Mouse (Mus musculus): ENCODE data around the gene Ppp3ca.

GRCm38 (mm10) chr3:136780321-136780720 lies 110.4 kb downstream of the Ppp3ca start:
- TF ChIP-seq POLR2A (IDR thresholded peaks at IDR 0.05; ENCODE audit: low read depth, low read length): no peak
- no peak for TF ChIP-seq CTCF (IDR thresholded peaks at IDR 0.05; ENCODE audit: extremely low read depth, insufficient read length, insufficient replicate concordance, low read depth, low read length)

All from small intestine, adult 2 months (tissue).